Mouse (Mus musculus) lung, adult 2 months (tissue): Measurements from ENCODE around the gene Arhgef12.

Experiments
- CTCF ChIP-seq: fragments of 200-500 bp; IDR thresholded peaks from 2 replicates; pipeline ENCODE4 v1.5.1; 2011; ENCODE audit warnings: mild to moderate bottlenecking, low read length, control low read depth; ENCODE audit not compliant: insufficient read depth
- POLR2A ChIP-seq: fragments of 200-500 bp; IDR thresholded peaks from 2 replicates; pipeline ENCODE4 v1.6.1; 2011; ENCODE audit warnings: low read depth, mild to moderate bottlenecking, control low read depth, low read length, borderline replicate concordance; ENCODE audit errors: extremely low read depth

- TF ChIP-seq POLR2A (no peak), CTCF (peak; percentile 64)
These were observed 34.8 kb upstream of the Arhgef12 start for GRCm38 (mm10) chr9:43141839-43142238.
